Mouse (Mus musculus) E14TG2a.4 (cell line): ENCODE measurements at regions not wholly inside any gene's neighbourhood (a gene's known extent, or its start where the extent isn't known, plus 50 kb on each side); places are given as distances from the start of the nearest gene placed in this dataset.

Experiments
- H3K27me3 ChIP-seq: 2 replicates; pipeline ENCODE4 v1.6.1; 2014; ENCODE audit warnings: low read length, control low read depth; ENCODE audit not compliant: insufficient read depth
- H3K36me3 ChIP-seq: 2 replicates; pipeline ENCODE4 v1.6.1; 2014; ENCODE audit warnings: low read length, control low read depth; ENCODE audit not compliant: insufficient read depth
- H3K4me1 ChIP-seq: replicated peaks from 2 replicates; pipeline ENCODE4 v1.6.1; 2014; ENCODE audit warnings: low read depth, low read length, control low read depth
- H3K4me3 ChIP-seq: replicated peaks from 2 replicates; pipeline ENCODE4 v1.5.1; 2014; ENCODE audit warnings: mild to moderate bottlenecking, low read length
- H3K9me3 ChIP-seq: 2 replicates; pipeline ENCODE4 v1.6.1; 2014; ENCODE audit warnings: low read length, control low read depth
- CTCF ChIP-seq: conservative IDR thresholded peaks from 2 replicates; pipeline ENCODE4 v1.5.1; 2014; ENCODE audit warnings: low read length
- NANOG ChIP-seq: IDR thresholded peaks from 2 replicates; pipeline ENCODE4 v1.6.1; 2014; ENCODE audit warnings: borderline replicate concordance, low read length, mixed read lengths
- POU5F1 ChIP-seq: IDR thresholded peaks from 2 replicates; pipeline ENCODE4 v1.6.1; 2014; ENCODE audit warnings: low read length, borderline replicate concordance

GRCm38 (mm10) chr2:75291674-75292073 lies 367.4 kb upstream of the Hnrnpa3 start:
- Histone ChIP-seq H3K27me3 (no peaks in the 10 kb centered on the region), H3K9me3 (no peaks in the 10 kb centered on the region), H3K36me3 (no peaks in the 10 kb centered on the region), H3K4me1 (no peaks in the 10 kb centered on the region), H3K4me3 (no peak overlapping the region)
- TF ChIP-seq CTCF (no peak), NANOG (no peak), POU5F1 (no peak)

DNA sequence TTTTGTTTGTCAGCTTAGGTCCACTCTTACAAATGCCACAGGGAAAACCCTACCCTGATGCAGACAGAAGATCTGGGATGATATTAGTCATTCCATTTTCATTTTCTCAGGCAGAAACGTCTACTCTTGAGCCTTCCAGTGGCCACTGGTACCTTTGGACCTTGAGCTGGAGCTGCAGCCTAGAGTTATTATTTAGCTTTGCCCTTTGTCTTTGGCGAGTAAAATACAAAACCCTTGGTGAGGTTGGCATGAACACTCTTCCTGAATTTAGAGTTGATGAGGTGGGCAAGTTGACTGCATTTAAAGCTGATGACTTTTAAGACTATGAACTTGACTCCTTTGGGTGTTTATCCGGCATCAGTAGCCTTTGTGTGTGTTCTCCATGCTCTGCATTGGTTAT lies 352.2 kb upstream of the Hnrnpa3 start:
- TF ChIP-seq NANOG, result no peak
- TF ChIP-seq CTCF, result no peak
- no peak for TF ChIP-seq POU5F1
- no peaks in the 10 kb centered on the region for H3K9me3 ChIP-seq
- H3K27me3 ChIP-seq, result no peaks in the 10 kb centered on the region
- no peaks in the 10 kb centered on the region for H3K36me3 ChIP-seq
- H3K4me3 ChIP-seq, result no peak overlapping the region
- no peaks in the 10 kb centered on the region for H3K4me1 ChIP-seq

DNA sequence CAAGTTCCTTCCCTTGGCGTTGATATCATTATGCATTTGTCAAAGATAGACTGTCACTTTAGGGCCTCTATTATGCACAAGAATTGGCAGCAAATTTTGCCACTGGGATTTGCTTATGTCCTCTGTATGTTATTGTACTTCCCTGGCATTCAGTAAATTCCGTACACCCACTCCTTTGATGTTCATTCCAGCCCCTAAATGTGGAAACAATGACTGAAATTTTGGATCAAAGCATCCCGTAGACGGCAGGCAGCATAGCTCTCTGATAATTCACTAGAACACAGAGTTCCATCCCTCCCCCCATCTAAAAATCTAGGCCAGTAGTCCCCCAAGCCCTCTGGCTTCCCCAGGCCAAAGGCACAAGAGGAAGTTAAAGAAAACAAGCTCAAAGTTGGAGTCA lies 347.9 kb upstream of the Hnrnpa3 start:
- no peaks in the 10 kb centered on the region for H3K9me3 ChIP-seq
- no peaks in the 10 kb centered on the region for H3K4me1 ChIP-seq
- H3K4me3 ChIP-seq, result no peak overlapping the region
- no peaks in the 10 kb centered on the region for H3K36me3 ChIP-seq
- peaks cover 5% of the 10 kb centered on the region; the same call in 1 of the 2 replicates for H3K27me3 ChIP-seq
- TF ChIP-seq NANOG (no peak), POU5F1 (no peak), CTCF (no peak)

DNA sequence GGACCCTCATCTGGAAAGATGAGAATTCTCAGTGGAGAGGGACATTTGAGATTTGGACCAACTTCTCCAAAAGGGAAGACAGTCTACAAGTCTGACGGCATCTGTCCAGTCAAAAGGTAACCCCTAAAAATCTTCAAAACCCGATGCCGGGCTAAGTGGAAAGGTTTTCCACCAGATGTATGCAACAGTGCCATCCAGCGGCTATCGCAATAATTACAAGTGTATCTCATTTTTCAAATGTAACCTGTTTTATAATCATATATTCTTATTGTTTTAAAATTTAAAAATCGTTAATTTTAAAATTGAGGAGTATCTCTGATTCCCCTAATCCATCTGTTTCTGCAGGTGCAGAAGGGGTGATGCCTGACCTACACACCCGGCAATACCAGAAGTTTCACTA lies 346.8 kb upstream of the Hnrnpa3 start:
- TF ChIP-seq CTCF, result peak; percentile 60
- TF ChIP-seq POU5F1, result no peak
- TF ChIP-seq NANOG, result no peak
- Histone ChIP-seq H3K9me3 (no peaks in the 10 kb centered on the region), H3K36me3 (no peaks in the 10 kb centered on the region), H3K4me1 (no peaks in the 10 kb centered on the region), H3K27me3 (peaks cover 5% of the 10 kb centered on the region; the same call in 1 of the 2 replicates), H3K4me3 (no peak overlapping the region)

DNA sequence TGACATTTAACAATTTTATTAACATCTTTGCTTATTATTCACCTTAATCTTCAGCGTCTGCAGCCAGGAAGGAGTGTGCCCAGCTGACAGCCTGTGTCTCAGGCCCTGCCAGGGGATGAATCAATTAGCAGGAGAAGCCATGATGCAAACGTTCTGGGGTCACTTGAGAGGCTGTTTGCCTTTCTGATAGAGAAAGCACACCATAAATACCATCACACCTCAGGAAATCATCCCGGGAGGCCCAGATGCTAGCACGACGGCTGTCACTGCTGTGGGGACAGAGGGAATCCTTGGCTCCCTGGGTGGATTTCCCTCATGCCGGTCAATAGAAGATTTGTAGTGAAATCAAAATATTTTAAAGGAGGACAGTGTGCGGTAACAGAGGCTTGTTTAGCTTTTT lies 343.7 kb upstream of the Hnrnpa3 start:
- H3K9me3 ChIP-seq, result no peaks in the 10 kb centered on the region
- no peaks in the 10 kb centered on the region for H3K36me3 ChIP-seq
- peaks cover 5% of the 10 kb centered on the region; the same call in 1 of the 2 replicates for H3K27me3 ChIP-seq
- H3K4me1 ChIP-seq, result no peaks in the 10 kb centered on the region
- H3K4me3 ChIP-seq, result no peak overlapping the region
- TF ChIP-seq NANOG (no peak), POU5F1 (no peak), CTCF (no peak)

- Histone ChIP-seq H3K9me3 (no peaks in the 10 kb centered on the region), H3K36me3 (no peaks in the 10 kb centered on the region), H3K27me3 (peaks cover 5% of the 10 kb centered on the region; the same call in 1 of the 2 replicates), H3K4me3 (no peak overlapping the region), H3K4me1 (no peaks in the 10 kb centered on the region)
- TF ChIP-seq CTCF (peak; percentile 54), NANOG (no peak), POU5F1 (no peak)
Measured at GRCm38 (mm10) chr2:75318190-75318589, 340.9 kb upstream of the Hnrnpa3 start.

- Histone ChIP-seq H3K27me3 (no peaks in the 10 kb centered on the region), H3K36me3 (no peaks in the 10 kb centered on the region), H3K9me3 (no peaks in the 10 kb centered on the region), H3K4me1 (no peaks in the 10 kb centered on the region), H3K4me3 (no peak overlapping the region)
- TF ChIP-seq POU5F1 (no peak), CTCF (no peak), NANOG (no peak)
Measured at GRCm38 (mm10) chr2:75324146-75324749, 334.8 kb upstream of the Hnrnpa3 start.

DNA sequence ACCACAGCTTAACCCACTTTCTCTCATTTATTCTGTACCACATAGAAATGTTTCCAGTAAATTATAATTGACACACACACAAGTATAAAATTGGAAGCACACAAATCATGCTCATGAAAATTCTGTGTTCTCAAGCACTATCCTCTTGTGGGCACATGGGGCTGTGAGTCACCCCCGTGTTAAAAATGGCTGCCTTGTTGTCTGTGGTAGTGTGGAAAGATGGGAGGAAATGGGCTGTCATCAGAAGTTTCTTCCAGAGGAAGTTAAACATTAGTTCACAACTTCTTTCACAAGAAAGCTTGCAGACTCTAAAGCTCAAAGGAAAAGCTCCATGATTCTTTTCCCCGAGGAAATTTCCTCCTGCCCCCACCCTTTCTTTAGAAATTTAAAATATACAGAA lies 329.5 kb upstream of the Hnrnpa3 start:
- H3K36me3 ChIP-seq, result no peaks in the 10 kb centered on the region
- H3K9me3 ChIP-seq, result no peaks in the 10 kb centered on the region

DNA sequence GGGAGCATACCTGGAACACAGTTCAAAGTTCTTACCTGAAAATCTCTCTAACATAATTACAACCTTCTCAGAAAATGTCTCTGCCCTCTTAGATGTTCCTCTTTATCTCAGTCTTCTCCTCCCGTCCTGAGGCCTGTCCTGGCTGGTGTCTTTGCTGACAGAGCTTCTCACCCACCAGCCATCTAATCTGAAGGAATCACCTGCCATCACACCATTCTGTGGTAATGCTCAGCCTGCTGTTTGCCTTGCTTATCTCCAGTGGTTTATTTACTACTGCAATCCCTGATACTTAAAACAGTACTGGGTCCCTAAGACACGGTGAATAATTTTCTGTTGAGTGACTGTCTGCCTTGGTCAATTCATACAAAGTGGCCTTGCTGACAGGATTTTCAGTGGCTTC lies 317.8 kb upstream of the Hnrnpa3 start:
- Histone ChIP-seq H3K36me3 (no peaks in the 10 kb centered on the region), H3K4me3 (no peak overlapping the region), H3K4me1 (peaks cover 4% of the 10 kb centered on the region; the same call in 1 of the 2 replicates), H3K9me3 (no peaks in the 10 kb centered on the region), H3K27me3 (no peaks in the 10 kb centered on the region)
- TF ChIP-seq CTCF, result no peak
- TF ChIP-seq POU5F1, result no peak
- TF ChIP-seq NANOG, result no peak

More for the DNA sequence above, 329.5 kb upstream of the Hnrnpa3 start:
- TF ChIP-seq NANOG, result no peak
- TF ChIP-seq CTCF, result no peak
- TF ChIP-seq POU5F1, result no peak
- Histone ChIP-seq H3K4me1 (no peaks in the 10 kb centered on the region), H3K4me3 (no peak overlapping the region), H3K27me3 (no peaks in the 10 kb centered on the region)
